Mouse (Mus musculus): Measurements from ENCODE around the gene Spop.

- no peak for TF ChIP-seq CTCF (IDR thresholded peaks at IDR 0.05; ENCODE audit: low read depth, low read length)
- no peak for TF ChIP-seq POLR2A (IDR thresholded peaks at IDR 0.05; ENCODE audit: extremely low read depth, insufficient read depth, low read length)
These were observed 82.0 kb downstream of the Spop start for GRCm38 (mm10) chr11:95495883-95496282.

All from liver, adult 2 months (tissue).